Mouse (Mus musculus) brown adipose tissue, adult 24 weeks (tissue): Measurements from ENCODE around the gene Rtn2. TPM values are rescaled to one million over a fixed set of nuclear protein-coding genes. Genes with fewer than 3 reads are reported as not detected.

ENCODE experiments used
- H3K27ac ChIP-seq: fragments of 200-500 bp; replicated peaks from 2 replicates; pipeline ENCODE4 v1.5.1; 2012; ENCODE audit warnings: low read depth, mild to moderate bottlenecking, low read length
- H3K4me1 ChIP-seq: fragments of 200-500 bp; 2 replicates; pipeline ENCODE4 v1.6.1; 2012; ENCODE audit warnings: low read length, mixed read lengths; ENCODE audit not compliant: control insufficient read depth, insufficient read depth, insufficient read length
- H3K4me3 ChIP-seq: fragments of 200-500 bp; 2 replicates; pipeline ENCODE4 v1.5.1; 2012; ENCODE audit warnings: low read depth, mild to moderate bottlenecking, low read length, moderate library complexity; ENCODE audit not compliant: insufficient read depth
- polyA plus RNA-seq: library from polyadenylated mRNA; stranded (reverse); fragments of >200 nt; gene quantifications from 2 replicates; pipeline ENCODE4 v1.2.4, GENCODE M21; 2012; ENCODE audit not compliant: missing spikeins, insufficient read depth, insufficient read length

Rtn2 gene
- polyA plus RNA-seq, 1 experiment = 14.9 TPM

GRCm38 (mm10) chr7:19256567-19256966 lies 25.9 kb upstream of the Rtn2 start:
- H3K4me3 ChIP-seq = no peak overlapping the region
- H3K27ac ChIP-seq = no peak overlapping the region
- H3K4me1 ChIP-seq = peaks cover 9% of the 10 kb centered on the region; the same call in 1 of the 2 replicates

- Histone ChIP-seq H3K4me3 (no peak overlapping the region), H3K27ac (no peak overlapping the region), H3K4me1 (peaks cover 9% of the 10 kb centered on the region; the same call in 1 of the 2 replicates)
Measured at GRCm38 (mm10) chr7:19257390-19258022, 24.9 kb upstream of the Rtn2 start.

DNA sequence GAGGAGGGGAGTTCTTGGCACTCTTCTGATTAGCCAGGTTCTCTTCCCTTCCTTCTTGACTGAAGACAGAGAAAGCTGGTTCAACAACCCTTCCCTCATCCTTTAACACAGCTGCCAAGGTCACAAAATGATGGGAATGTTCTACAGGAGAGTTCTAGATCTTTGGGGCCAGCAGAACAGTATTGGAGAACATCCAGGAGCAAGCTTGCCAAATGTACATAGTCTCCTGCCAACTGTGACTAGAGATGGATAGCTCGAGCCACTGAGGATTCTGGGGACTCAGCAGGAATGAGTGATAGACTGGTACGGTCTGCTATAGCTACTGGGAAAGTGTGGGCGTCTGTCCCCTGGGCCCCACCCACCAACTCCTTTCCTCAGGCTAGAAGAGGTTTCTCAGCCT lies 24.1 kb upstream of the Rtn2 start:
- Histone ChIP-seq H3K4me3 (no peak overlapping the region), H3K27ac (no peak overlapping the region), H3K4me1 (peaks cover 9% of the 10 kb centered on the region; the same call in 1 of the 2 replicates)

- H3K27ac ChIP-seq = no peak overlapping the region
- H3K4me1 ChIP-seq = peaks cover 27% of the 10 kb centered on the region
- H3K4me3 ChIP-seq = no peak overlapping the region
Measured at GRCm38 (mm10) chr7:19265147-19265546, 17.3 kb upstream of the Rtn2 start.

DNA sequence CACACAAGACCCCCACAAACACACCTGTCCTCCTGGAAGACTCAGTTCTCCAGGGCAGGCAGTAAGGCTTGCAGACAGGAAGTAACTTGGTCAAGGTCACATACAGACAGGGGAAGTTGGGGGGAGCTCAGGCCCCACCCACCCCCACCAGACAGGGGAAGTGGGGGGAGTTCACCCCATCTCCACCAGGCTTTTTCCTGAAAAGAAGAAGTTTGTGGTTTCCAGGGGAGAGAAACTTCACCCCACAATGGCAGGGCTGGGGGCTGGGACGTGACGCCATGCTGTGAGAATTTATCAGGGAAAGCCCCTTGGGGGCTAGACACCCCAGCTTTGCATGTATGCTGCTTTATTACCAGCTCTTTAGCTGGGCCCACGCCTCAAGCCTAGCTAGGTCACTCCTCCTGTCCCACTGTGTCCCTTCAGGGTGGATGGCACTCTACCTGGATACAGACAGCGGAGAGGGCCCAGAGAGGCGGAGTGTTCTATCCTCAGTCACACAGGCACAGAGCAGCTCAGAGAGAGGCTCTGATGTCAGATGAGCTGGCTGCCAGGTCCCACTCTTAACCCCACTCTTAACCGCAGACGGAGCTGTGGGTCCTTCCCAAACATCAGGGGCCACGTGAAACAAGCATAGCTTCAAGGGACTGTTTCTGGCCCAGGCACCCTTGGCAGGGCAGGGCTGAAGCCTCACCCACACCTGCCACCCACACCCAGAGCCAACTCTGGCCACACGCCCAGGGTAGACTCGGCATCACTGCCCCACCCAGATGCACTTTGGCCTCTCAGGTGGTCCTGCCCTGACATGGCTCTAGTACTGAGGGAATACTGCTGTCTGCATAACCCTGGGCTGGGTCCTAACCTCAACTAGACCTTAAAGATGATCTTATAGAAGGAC lies 16.2 kb upstream of the Rtn2 start:
- Histone ChIP-seq H3K4me3 (no peak overlapping the region), H3K4me1 (peaks cover 27% of the 10 kb centered on the region), H3K27ac (peak overlapping the region; percentile 46)

DNA sequence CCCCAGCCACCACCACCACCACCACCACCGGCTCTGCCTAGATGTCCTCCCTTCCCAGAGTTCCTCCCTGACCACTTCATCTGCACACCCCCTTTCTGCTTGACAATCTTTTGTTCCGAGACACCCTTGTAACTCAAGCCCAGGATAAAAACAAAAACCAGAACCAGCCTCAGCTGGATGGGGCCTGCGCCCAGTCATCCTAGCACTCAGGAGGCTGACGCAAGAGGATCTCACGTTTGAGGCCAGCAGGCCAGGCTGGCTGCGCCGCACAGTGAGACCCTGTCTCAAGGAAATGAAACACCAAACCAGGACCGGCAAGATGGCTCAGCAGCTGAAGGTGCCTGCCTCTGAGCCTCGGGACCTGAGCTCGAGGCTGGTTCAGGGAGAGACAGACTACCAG lies 15.4 kb upstream of the Rtn2 start:
- Histone ChIP-seq H3K27ac (peak overlapping the region; percentile 19; the same call in 1 of the 2 replicates), H3K4me3 (no peak overlapping the region), H3K4me1 (peaks cover 27% of the 10 kb centered on the region)

- Histone ChIP-seq H3K27ac (peak overlapping the region; percentile 98), H3K4me3 (peak overlapping the region; percentile 60), H3K4me1 (peaks cover 27% of the 10 kb centered on the region)
Measured at GRCm38 (mm10) chr7:19268993-19269681, 13.3 kb upstream of the Rtn2 start.

DNA sequence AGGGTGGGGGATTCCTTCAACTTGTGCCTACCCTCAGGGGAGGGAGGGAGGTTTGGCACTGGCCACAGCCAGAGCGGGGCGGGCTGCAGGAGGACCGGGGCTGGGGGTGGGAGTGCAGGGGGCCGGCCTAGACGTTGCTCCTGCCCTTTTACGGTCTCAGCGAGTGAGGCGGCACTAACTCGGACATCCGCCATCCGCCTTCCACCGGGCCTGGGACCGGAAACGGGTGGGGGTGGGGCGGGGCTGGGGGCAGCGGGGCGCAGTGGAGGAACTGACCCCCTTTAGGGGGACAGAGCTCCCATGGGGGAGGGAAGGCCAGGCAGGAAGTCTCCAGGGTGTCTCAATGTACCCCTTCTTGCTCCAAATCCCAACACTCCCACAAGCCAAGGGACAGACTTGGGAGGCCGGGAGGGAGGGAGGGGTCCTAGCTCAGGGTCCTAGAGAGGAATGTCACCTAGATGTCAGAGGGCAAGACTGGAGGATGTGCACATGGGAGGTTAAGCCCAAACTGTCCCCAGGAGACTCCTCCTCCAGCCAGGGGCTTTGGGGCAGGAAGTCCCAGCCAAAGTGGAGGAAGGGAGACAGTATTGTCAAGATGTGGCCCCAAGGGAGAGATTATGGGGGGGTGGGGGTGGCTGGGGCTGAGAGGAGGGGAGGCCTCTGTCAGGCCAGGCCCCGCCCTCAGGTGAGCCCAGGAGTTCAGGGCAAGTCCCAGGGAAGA lies 12.5 kb upstream of the Rtn2 start:
- H3K4me1 ChIP-seq = peaks cover 27% of the 10 kb centered on the region
- H3K27ac ChIP-seq = peak overlapping the region; percentile 99
- peak overlapping the region; percentile 97 for H3K4me3 ChIP-seq

DNA sequence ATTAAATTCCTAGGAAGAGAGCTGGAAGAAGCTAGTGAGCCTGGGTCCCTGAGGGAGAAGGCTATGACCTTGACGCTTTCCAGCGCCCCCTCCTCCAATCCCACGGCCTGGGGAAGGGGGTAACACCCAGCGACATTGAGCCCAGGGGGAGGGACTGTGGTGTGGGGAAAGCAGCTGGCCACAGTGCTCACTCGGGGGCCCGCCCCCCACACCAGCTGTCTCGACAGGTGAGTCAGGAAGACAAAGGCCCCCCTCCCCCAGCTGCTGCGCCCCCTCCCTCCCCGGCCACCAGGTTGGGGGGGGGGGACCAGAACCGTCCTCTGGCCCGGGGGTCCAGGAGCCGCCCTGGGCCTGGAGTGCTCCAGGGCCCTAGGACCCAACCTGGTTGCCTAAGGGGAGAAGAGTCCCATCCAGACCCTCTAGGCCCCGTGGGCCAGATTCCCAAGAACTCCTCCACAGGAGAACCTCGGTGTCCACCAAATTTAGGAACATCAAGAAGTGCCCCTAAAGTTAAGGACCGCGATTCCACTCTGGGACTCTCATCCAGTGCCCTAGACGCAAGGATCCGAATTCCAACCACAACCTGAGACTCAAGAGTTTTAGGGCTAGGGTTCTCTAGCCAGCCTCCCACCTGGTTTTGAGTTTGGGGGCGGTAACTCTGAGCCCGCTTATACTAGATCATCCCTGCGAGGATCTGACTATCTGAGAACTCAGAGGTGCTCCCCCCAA lies 11.8 kb upstream of the Rtn2 start:
- Histone ChIP-seq H3K27ac (peak overlapping the region; percentile 99), H3K4me3 (peak overlapping the region; percentile 97), H3K4me1 (peaks cover 21% of the 10 kb centered on the region)

GRCm38 (mm10) chr7:19271238-19272172 lies 10.9 kb upstream of the Rtn2 start, which contains the start of gene Vasp:
Gene Vasp (minus strand): TSS chr7:19271817.
- peak within 1 kb of the TSS; percentile 99 for H3K27ac ChIP-seq
- H3K4me3 ChIP-seq = peak within 1 kb of the TSS; percentile 97
- peaks cover 13% of the 10 kb centered on the region for H3K4me1 ChIP-seq

GRCm38 (mm10) chr7:19272173-19272764 lies 10.2 kb upstream of the Rtn2 start:
- H3K4me1 ChIP-seq = peaks cover 10% of the 10 kb centered on the region
- H3K27ac ChIP-seq = peak overlapping the region; percentile 99
- peak overlapping the region; percentile 97 for H3K4me3 ChIP-seq

GRCm38 (mm10) chr7:19276253-19276652 lies 6.2 kb upstream of the Rtn2 start:
- Histone ChIP-seq H3K4me3 (no peak overlapping the region), H3K27ac (no peak overlapping the region), H3K4me1 (no peaks in the 10 kb centered on the region)

- Histone ChIP-seq H3K27ac (no peak overlapping the region), H3K4me3 (no peak overlapping the region), H3K4me1 (no peaks in the 10 kb centered on the region)
Measured at GRCm38 (mm10) chr7:19279052-19279451, 3.4 kb upstream of the Rtn2 start.
